Mouse (Mus musculus): ENCODE data around the gene Igfbp6.

Igfbp6 gene

DNA sequence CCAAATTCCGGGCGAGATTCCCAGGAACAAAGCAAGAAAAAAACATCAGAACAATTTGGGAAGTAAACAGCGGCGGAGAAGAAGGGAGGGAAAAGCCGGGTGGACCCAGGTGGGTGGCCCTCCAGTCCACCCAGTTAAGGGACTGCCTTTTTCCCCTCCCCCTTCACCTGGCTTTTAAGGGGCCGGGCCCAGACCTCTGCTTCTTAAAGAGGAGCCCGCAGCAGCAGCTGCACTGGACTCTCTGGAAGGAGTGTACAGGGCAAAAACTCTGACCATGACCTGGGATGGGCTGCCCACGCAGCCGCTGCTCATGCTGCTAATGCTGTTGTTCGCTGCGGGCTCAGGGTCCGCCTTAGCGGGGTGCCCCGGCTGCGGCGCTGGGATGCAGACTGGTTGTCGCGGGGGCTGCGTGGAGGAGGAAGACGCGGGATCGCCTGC lies at the start of gene Igfbp6:
Gene Igfbp6 (plus strand): TSS at position 89 of the 438 bp plus-strand sequence.
- DNase-seq: no peak

DNA sequence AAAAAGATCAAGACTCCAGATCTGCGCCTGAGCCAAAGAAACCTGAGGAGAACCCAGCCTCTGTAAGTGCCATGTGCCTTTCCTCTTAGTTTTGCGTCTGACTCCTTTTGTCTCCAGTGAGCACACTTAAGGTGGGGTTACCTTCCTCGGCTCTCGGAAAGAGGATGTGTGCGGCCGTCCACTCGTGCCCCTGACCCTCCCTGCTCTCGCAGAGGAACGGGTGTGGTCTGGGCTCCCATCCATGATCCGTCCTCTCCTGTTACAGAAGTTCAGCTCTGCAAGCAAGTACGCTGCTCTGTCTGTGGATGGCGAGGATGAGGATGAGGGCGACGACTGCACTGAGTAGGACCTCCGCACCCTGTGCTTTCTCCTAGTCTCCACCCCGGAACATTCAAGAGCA lies 49.2 kb upstream of the Igfbp6 start:
- DNase-seq: no peak

DNA sequence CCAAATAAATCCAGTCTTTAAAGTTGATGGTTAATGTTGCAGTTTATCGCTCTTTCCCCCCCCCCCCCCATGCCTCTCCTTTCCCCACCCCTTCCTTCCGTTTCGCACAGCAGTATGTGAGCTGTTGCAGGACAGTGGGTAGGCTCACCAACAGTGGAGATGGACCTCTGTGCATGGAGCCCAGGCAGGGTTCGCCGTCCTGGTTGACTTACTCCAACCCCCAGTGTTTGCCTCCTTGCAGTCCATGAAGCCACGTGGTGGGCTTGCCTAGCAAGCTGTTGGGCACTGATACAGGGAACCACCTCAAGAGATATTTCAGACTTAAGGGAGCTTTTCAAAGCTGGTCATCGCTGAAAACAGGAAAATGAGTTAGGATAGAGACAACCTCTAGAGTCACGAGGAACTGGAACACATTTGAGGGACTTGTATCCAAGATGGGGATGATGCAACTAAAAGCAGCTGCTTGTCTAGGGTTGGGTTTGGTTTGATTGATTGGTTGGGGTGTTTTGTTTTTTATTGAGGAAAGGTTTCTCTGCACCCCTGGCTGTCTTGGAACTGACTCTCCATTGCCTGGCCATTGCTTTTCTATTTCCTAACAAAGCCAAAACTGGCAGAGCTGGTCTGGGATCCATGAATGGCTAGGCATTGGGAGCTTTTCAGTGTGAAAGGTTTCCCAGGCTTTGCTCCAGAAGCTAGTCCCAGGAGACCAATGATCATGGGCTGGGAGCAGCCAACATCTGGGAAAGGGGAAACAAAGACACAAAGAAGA lies 46.8 kb upstream of the Igfbp6 start:
- DNase-seq: no peak

DNA sequence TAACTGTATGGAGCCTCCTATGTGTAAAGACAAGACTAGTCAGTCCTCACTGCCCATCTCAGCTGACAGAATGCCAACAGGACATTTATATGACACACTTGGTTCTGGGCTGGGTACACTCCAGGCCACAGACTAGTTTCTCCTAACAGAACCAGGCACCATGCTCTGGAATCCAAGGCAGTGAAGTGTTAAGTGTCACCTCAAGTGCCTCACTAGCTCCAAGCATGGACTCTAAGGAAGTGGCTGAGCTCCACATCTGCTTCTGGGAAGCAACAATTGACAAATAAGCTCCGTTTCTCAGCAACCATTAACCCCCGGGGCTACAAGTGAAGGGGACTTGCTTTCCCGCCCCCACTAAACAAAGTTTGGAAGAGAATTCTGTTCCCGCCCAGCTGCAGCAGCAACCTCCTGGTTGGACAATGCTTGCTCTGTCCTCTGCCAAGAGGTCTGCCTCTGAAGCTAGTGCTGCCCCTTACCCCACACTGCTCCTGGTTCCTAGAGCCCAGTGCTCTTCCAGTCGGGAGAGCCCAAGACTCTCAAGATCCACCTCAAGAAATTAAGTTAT lies 46.1 kb upstream of the Igfbp6 start:
- no peak for DNase-seq

DNA sequence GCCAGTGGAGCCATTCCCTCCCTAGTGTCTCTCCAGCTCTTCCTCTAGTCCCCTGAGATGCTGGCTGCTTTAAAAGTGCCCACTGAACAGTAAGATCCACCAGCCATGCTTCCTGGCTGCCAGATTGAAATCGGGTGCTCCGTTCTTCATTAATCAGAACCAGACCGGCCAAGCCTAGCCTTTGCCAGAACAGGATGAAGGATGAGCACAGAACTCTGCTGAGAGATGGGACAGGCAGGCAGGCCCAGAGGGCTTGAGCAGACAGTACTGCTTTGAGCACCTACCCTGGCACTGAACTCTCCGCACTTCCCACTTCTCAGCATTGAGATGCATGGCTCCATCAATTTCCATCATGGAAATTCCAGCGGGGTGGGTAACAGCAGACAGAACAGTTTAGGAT lies 44.9 kb upstream of the Igfbp6 start:
- no peak for DNase-seq

- DNase-seq: no peak
Observed at GRCm38 (mm10) chr15:102099771-102100160, 44.4 kb upstream of the Igfbp6 start.

DNA sequence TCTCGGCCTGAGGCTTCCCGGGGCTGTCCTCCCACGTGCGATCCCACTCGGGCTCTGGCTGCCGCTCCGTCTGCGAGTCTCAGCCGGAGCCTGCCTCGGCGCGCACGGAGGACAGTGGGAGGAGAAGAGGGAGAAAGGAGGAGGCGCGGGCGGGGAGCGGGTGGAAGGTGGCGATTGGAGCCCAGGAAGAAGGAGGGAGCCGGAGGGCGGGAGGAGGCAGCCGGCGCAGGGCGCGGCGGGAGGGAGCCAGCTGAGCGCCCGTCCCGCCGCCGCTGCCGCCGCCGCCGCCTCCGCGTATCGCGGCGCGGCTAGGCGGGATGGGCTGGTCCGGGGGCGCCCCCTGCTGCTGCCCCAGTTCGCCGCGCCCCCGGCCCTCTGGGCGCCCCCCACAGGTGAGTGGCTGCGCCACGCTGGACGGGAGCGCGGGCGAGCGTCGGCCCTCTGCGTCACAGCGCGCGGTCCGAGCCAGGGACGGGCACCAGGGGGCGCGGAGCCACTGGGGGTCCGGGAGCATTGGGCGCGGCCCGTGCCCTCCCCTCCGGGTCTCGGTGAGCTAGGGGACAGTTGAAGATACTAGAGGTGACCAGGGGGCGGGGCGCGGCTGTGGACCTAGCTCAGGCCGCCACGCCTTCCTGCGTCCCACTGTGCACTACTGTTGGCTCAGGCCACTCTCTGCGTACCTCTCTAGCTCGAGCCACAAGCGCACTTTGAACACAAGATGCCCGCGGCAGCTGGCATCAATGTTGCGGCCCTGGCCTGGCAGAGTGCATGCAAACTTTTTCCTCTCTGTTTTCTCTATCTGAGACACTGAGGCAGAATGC lies 43.8 kb upstream of the Igfbp6 start, which contains the start of gene Tns2:
Gene Tns2 (plus strand): TSS at position 253 of the 821 bp plus-strand sequence.
- peak; percentile 64 for DNase-seq

DNA sequence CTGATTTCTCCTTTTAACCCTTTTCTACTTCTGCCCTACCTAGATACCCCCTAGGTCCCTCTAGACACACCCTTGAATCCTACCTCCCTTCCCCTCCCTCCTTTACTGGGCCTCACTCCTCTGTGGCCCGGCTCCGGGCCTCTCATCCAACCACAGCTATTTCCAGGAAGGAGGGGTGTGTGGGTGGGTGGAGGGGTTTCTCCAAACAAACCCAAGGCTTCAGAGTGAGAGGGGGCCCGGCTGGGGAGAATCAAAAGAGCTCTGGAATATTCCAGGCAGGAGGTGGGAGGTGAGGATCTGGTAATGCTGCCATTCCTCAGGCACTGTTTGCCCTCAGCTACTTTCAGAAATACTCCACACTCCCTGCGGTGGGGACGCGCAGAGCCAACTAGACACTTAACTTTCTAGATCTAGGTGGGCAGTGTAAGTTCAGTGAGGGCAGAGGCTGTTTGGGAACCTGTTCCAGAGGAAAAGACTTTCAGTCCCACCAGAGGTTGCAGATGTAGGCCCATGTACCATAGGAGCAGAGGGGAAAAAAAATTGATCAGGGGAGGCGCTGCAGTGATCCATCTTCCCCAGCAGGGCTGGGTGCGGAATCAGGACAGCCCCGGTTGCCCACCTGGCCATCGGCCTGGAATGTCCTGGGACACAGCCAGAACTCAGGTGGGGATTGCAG lies 43.0 kb upstream of the Igfbp6 start:
- DNase-seq: no peak

DNA sequence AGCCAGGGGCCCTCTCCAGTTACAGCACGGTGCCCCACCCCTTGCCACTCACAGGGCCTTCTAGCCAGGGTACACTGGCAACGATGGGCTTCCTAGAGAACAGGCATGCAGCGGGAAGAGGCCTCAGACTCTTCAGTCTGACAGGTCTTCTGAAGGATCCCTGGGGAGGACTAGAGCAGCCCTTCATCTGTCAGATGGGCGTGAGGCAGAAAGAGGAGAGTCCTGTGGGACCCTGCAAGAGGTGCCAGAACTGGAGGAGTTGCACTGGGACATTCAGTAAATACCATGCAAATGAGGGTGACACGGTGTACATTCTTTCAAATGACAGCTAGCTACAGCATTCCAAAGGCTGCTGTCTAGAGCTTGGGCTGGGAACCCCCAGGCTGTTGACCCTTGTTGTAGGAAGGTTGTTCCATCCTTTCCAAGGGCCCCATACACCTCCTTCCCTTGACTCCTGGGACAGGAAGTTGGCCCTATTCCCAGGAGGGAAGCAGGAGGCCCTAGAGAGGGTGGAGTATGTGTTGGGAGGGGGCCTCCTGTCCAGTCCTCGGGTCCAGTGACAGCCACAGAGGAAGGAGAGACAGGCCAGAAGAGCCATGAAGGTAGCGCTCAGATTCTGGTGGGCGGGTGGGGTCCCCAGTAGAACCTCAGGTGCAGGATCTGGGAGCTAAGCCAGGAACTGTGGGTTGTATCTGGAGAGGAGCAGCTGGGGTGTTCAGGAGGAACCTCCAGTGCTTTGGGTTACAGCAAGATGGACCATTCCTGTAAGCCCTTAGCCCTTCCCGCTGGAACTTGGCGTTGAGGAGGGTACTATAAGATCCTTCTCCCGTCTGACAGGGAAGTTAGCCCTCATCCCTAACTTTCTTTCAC lies 42.3 kb upstream of the Igfbp6 start:
- DNase-seq: peak; percentile 18

- DNase-seq: no peak
Observed at GRCm38 (mm10) chr15:102102548-102103121, 41.5 kb upstream of the Igfbp6 start.

- no peak for DNase-seq
Observed at GRCm38 (mm10) chr15:102103371-102103946, 40.7 kb upstream of the Igfbp6 start.

DNA sequence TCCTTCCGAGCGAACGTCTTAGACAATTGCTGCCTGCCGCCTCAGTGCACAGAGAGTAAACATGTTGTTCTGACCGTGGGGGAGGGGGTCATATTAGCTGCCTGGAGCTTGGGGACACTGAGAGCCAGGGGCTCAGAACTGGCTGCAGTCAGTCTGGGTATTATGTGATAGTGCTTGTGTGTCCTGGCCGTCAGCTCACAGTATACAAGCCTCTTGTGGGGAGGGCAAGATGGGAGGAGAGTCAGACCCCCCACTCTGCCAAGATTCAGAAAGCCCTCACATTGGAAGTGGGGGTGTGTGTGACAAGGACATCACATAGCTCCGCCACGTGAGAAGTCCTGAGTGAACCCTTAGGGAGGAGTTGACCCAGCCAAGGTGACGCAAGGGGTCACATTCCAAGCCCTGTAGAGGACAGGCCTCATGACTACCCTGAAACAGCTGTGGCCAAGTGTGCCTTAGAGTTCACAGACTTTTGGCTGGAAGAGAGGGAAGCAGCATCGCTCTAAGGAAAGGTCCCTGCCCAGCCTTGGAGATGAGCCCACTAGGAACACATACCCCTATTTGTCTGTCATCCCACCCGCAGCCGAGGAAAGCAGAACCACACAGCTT lies 40.1 kb upstream of the Igfbp6 start:
- DNase-seq: no peak

- DNase-seq: peak; percentile 24
Observed at GRCm38 (mm10) chr15:102105360-102105759, 38.8 kb upstream of the Igfbp6 start.

DNA sequence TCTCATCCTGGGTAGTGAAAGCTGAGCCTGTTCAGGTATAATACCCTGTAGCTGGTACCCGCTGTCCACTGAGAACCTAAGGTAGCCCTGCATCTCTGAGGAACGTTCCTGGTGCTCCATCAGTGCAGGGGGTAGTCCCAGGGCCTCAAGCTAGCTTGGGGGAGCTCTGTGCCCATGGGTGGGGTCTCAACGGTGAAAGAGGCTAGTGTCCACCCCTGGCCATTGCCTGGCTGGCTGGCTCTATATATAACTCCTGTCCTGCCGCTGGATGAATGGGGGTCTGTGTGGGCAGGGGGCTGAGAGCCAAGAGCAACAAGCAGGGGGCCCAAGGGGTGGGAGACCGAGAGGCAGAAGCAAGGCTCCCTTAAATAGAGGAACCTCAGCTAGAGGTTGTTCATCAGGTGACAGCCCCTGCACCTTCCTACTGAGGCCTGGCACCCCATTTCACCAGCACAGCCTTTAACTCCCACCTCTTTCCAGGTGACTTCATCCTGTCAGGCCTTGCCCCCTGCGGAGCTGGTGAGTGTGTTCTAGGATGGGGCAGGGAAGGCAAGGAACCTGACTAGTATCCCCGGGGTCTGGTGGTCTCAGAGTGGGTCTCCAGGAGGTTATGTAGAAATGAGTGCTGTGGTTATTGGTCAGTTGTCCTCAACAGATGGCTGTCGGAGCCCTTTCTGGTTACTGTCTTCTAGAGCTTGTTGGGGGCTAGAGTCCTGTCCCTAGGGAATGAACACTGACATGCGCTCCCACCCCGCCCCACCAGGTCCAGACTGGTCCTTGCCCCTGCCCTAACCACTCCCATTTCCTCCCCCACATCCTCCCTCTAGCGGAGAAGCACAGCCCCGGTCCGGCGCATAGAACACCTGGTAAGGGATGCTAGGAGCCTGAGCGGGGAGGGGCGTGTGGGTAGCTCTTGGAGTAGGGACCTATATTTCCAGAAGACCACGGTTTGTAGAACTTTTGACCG lies 38.1 kb upstream of the Igfbp6 start:
- DNase-seq: peak; percentile 23

DNA sequence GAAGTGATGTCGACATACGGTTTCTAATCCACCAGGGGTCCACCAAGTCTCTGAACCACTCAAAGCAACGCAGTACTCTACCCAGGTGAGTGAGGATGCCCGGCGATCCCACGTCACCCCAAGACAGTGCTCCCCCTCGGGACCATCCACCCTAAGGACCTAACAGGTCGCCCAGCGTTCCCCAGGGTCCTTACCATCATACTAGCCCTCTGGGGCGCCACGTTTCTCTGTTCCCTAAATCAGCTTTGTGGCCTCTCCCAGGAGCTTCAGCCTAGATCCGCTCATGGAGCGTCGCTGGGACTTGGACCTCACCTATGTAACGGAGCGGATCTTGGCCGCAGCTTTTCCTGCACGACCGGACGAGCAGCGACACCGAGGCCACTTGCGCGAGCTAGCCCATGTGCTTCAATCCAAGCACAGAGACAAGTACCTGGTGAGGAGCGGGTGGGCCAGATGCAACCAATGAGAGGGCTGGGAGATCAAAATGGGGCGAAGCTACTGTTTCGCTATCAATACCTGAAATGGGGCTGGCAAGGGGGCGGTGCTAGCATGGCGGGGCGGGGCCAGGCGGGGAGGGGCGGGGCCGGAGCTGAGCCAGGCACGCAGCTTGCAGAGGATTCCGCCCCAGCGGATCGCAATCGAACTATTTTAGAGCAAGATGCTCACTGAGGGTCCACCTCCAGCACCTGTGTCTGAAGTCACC lies 37.3 kb upstream of the Igfbp6 start:
- DNase-seq: no peak

DNA sequence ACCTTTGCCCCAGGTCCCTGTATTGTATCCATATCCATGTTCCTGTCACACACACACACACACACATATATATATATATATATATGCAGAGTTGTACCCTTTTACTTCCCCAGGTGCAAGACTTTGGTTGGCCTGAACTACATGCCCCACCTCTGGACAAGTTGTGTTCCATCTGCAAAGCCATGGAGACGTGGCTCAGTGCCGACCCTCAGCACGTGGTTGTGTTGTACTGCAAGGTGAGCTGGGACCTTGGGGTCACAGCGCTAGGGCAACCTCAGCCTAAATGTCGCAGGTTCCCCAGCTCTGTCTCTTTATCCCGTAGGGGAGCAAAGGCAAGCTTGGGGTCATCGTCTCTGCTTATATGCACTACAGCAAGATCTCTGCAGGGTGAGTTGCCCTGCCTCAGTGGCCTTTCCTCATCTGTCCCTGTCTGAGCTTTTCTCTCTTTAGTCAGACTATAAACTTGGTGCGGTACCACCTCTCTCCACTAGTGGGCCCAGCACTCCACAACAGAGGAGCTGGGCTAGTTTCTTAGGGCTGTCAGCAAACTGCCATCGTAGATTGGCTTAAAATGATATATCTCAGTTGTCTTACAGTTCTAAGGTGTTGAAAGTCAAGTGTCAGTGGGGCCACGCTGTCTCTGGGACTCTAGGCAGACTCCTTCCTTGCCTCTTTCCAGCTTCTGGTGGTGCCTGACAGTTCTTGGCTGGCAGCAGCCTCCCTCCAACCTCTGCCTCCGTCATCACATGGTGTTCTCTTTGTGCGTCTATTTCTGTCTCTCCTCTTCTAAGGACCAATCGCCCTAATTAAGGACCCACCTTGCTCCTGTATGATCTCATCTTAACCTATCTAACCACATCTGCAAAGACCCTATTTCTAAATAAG lies 36.2 kb upstream of the Igfbp6 start:
- DNase-seq: peak; percentile 75

GRCm38 (mm10) chr15:102108651-102109525 lies 35.3 kb upstream of the Igfbp6 start:
- DNase-seq: peak; percentile 77

All from cerebellum, adult 11 months (tissue).